Mouse (Mus musculus) liver, adult 2 months (tissue): ENCODE data around the gene Tshz2. TPM values are rescaled to one million over a fixed set of nuclear protein-coding genes. Genes with fewer than 3 reads are reported as not detected.
A peak's percentile ranks its signal among the peaks of the same experiment; 100 is the strongest.

Source experiments
- DNase-seq: peaks from one replicate; pipeline ENCODE4 v3.0.0-alpha.2; 2011; ENCODE audit warnings: low read depth, low spot score; ENCODE audit errors: extremely low read depth
- H3K27ac ChIP-seq: fragments of 200-500 bp; replicated peaks from 2 replicates; pipeline ENCODE4 v1.5.1; 2012; ENCODE audit warnings: low read depth, mild to moderate bottlenecking, control low read depth, inconsistent platforms, low read length; ENCODE audit not compliant: insufficient read depth
- H3K27me3 ChIP-seq: fragments of 200-500 bp; 2 replicates; pipeline ENCODE4 v1.6.1; 2012; ENCODE audit warnings: mild to moderate bottlenecking, moderate library complexity, low read length, inconsistent platforms; ENCODE audit not compliant: control insufficient read depth, insufficient read depth
- H3K36me3 ChIP-seq: fragments of 200-500 bp; 2 replicates; pipeline ENCODE4 v1.6.1; 2012; ENCODE audit warnings: low read length, inconsistent platforms; ENCODE audit not compliant: control insufficient read depth, insufficient read depth
- H3K4me1 ChIP-seq: fragments of 200-500 bp; 2 replicates; pipeline ENCODE4 v1.6.1; 2011; ENCODE audit warnings: low read length; ENCODE audit not compliant: control insufficient read depth, insufficient read depth
- H3K4me3 ChIP-seq: fragments of 200-500 bp; 2 replicates; pipeline ENCODE4 v1.5.1; 2011; ENCODE audit warnings: low read depth, mild to moderate bottlenecking, control low read depth, low read length, moderate library complexity; ENCODE audit not compliant: insufficient read depth
- H3K79me2 ChIP-seq: fragments of 200-500 bp; 2 replicates; pipeline ENCODE4 v1.6.1; 2012; ENCODE audit warnings: inconsistent platforms, mild to moderate bottlenecking, low read length, moderate library complexity; ENCODE audit not compliant: control insufficient read depth, insufficient read depth
- H3K9ac ChIP-seq: fragments of 200-500 bp; 2 replicates; pipeline ENCODE4 v1.6.1; 2012; ENCODE audit warnings: low read depth, mild to moderate bottlenecking, control low read depth, inconsistent platforms, low read length
- CTCF ChIP-seq: fragments of 200-500 bp; IDR thresholded peaks from 2 replicates; pipeline ENCODE4 v1.5.1; 2011; ENCODE audit warnings: low read depth, low read length, control low read depth
- POLR2A ChIP-seq: fragments of 200-500 bp; IDR thresholded peaks from 2 replicates; pipeline ENCODE4 v1.6.1; 2011; ENCODE audit warnings: low read length, control low read depth; ENCODE audit not compliant: insufficient read depth; ENCODE audit errors: extremely low read depth
- WGBS: fragments of 180-500 bp; shearing (Covaris S2); methylation state at CpG from one replicate; pipeline ENCODE4 v1.1.7; 2018; 5-methylcytosine and 5-hydroxymethylcytosine counted together
- polyA plus RNA-seq: library from polyadenylated mRNA; depleted of rRNA; stranded (reverse); fragments of >200 nt; gene quantifications from 2 replicates; pipeline ENCODE4 v1.2.3, GENCODE M21; 2012
- total RNA-seq: library from RNA; depleted of rRNA; stranded (reverse); fragments of >200 nt; gene quantifications from 2 replicates; pipeline ENCODE4 v1.2.3, GENCODE M21; 2014

Gene Tshz2
- total and polyA plus RNA-seq, 2 experiments: 3.3 to 4.1 TPM

DNA sequence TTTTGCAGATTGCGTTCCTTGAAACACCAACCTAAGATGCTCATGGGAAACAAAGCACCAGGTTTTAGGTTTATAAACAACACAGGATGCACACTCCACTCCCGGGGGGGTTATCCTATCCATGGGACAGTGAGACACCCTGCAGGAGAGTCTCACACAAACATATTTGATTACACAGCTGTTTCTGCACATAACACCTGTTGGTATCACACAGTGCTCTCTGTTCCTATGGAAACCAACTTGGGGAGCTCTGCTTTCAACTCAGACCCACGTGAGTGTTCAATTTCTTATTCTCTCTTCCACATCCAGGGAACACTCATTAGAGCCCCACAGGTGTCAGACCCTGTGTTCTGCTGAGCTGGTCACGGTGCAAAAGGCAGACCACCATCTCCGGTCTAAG, 390.1 kb downstream of the Tshz2 start:
- no peak for DNase-seq
- Histone ChIP-seq H3K9ac (no peak overlapping the region), H3K36me3 (no peaks in the 10 kb centered on the region), H3K27ac (no peak overlapping the region), H3K4me3 (no peak overlapping the region), H3K27me3 (no peaks in the 10 kb centered on the region), H3K79me2 (no peaks in the 10 kb centered on the region), H3K4me1 (no peaks in the 10 kb centered on the region)
- no peak for TF ChIP-seq POLR2A
- no peak for TF ChIP-seq CTCF
- 84% methylated on average over 5 of the region's 5 CpGs for WGBS

DNA sequence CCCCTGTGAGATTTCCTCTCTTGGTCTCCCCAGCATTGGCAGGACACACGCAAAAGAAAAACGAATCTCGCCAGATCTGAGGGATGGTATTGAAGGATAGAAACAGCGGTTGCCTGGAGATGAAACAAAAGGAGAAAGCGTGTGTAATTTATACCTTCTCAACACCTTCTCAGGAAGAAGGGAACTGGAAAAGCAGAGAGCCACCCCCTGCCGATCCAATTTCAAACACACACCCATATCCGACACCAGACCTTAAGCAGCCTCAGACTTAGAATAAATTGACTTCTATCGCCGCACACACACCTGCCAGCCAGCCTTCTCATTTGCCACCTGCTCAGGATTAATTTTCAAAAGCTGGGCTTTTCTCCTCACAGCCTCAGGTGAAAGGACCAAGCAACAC, 390.9 kb downstream of the Tshz2 start:
- Histone ChIP-seq H3K27me3 (no peaks in the 10 kb centered on the region), H3K4me3 (no peak overlapping the region), H3K79me2 (no peaks in the 10 kb centered on the region), H3K4me1 (no peaks in the 10 kb centered on the region; the same call in 1 of the 2 replicates), H3K27ac (no peak overlapping the region), H3K36me3 (no peaks in the 10 kb centered on the region), H3K9ac (no peak overlapping the region)
- 97% methylated on average over 9 of the region's 9 CpGs for WGBS
- TF ChIP-seq CTCF: no peak
- TF ChIP-seq POLR2A: no peak
- DNase-seq: no peak

DNA sequence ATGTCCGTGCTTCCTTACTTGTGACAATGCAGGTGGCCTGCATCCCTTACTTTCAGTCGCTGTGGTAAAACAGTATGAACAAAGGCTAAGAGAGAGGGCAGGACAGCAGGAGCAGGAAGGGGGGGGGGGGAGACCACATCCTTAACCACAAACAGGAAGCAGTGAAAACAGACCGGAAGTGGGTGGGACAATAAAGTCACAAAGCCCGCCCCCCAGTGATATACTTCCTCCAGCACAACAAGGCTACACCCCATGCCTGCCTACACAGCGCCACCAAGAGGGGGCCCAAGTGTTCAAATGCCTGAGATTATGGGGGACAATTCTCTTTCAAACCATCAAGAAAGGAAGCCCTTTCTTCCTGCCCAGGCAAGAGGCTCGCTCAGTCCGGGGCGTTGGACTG, 392.1 kb downstream of the Tshz2 start:
- no peaks in the 10 kb centered on the region for H3K36me3 ChIP-seq
- no peak overlapping the region for H3K9ac ChIP-seq
- H3K79me2 ChIP-seq: no peaks in the 10 kb centered on the region
- WGBS: 89% methylated on average over 8 of the region's 8 CpGs
- DNase-seq: no peak
- H3K27me3 ChIP-seq: no peaks in the 10 kb centered on the region
- H3K27ac ChIP-seq: no peak overlapping the region
- no peak for TF ChIP-seq CTCF
- no peak for TF ChIP-seq POLR2A
- H3K4me1 ChIP-seq: peaks cover 6% of the 10 kb centered on the region; the same call in 1 of the 2 replicates
- H3K4me3 ChIP-seq: no peak overlapping the region

DNA sequence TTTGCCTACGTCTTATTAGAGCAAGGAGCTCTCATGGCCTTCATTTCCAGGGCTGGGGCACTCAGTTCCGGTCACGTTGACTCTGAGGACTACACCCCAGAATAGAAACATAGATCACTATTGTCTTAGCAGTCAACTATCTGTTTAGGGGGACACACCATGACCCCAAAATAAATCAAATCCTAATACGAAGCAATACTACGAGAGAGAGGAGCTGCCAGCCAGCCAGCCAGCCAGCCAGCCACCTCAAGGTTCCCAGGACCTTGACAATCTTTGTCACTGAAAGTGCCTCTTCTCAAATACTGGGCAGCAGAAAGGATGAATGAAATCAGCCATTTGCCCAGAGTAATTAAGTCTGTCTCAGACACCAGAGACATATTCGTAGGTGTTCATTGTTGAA, 393.1 kb downstream of the Tshz2 start:
- Histone ChIP-seq H3K4me1 (peaks cover 6% of the 10 kb centered on the region; the same call in 1 of the 2 replicates), H3K79me2 (no peaks in the 10 kb centered on the region), H3K27me3 (no peaks in the 10 kb centered on the region), H3K27ac (no peak overlapping the region), H3K36me3 (no peaks in the 10 kb centered on the region), H3K9ac (no peak overlapping the region), H3K4me3 (no peak overlapping the region)
- TF ChIP-seq CTCF (no peak), POLR2A (no peak)
- WGBS: 94% methylated on average over 6 of the region's 6 CpGs
- DNase-seq: no peak

DNA sequence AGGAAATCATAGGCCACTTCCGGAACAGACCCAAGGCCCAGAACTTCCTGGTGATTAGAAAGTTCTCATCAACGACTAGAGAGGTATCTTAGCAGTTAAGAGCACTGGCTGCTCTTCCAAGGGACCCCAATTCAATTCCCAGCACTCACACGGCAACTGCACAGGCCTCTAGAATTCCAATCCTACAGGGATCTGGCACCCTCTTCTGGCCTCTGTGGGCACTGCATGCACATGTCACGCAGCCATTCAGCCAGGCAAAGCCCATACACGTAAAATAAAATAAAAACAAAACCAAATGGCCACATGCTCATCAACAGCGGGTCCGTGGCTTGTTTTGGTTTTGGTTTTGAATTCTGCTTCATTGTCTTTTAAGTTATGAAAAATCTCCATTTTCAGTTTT, 395.0 kb downstream of the Tshz2 start:
- Histone ChIP-seq H3K79me2 (no peaks in the 10 kb centered on the region), H3K4me3 (no peak overlapping the region), H3K27me3 (no peaks in the 10 kb centered on the region), H3K9ac (no peak overlapping the region), H3K36me3 (no peaks in the 10 kb centered on the region), H3K27ac (no peak overlapping the region), H3K4me1 (peaks cover 6% of the 10 kb centered on the region; the same call in 1 of the 2 replicates)
- no peak for TF ChIP-seq POLR2A
- TF ChIP-seq CTCF: peak; percentile 65
- DNase-seq: no peak
- WGBS: 92% methylated on average over 7 of the region's 7 CpGs

DNA sequence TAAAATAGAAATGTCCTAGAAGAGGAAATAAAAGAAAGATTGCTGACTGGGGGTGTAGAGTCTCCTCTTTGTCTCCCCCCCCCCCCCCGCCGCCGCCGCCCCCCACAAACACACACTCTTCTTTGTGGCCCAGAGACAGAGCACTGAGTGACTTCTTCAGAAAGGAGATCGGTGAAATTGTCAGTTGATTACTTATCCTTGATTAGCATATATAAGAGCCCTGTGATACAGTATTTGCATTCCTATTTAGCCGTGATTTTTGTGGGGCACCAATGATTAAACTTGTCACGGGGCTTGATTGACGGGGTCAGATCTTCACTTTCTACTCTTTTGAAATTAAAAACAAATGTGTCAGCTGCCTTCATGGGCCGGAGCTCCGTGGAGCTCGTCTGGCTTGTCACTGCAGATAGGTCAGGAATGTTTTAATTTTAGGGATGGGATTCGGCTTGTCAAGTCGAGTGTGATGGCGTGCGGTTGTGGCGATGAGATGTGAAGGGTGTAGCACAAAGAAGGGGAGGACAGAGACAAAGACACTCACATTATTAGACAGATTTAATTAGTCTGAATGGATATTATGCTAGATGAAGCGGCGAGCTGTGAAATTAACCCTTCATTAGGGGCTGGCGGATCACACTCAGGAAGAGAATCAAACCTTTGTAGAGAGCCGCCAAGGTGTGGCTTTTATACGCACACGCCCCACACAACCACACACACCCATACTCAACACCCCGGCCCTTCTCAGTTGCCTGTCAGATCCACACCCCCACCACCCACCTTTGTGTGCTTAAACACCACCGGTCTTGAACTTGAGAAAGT, 395.9 kb downstream of the Tshz2 start:
- DNase-seq: no peak
- no peaks in the 10 kb centered on the region for H3K27me3 ChIP-seq
- no peak overlapping the region for H3K4me3 ChIP-seq
- H3K9ac ChIP-seq: no peak overlapping the region
- no peaks in the 10 kb centered on the region for H3K79me2 ChIP-seq
- peaks cover 6% of the 10 kb centered on the region; the same call in 1 of the 2 replicates for H3K4me1 ChIP-seq
- no peak for TF ChIP-seq CTCF
- no peak for TF ChIP-seq POLR2A
- WGBS: 91% methylated on average over 24 of the region's 24 CpGs
- H3K27ac ChIP-seq: peak overlapping the region; percentile 53
- H3K36me3 ChIP-seq: no peaks in the 10 kb centered on the region
